Mouse (Mus musculus): ENCODE results near the gene Becn1. TPM values are rescaled to one million over a fixed set of nuclear protein-coding genes. Genes with fewer than 3 reads are reported as not detected.

Gene Becn1
- polyA plus RNA-seq, 1 experiment = 64.0 TPM

DNA sequence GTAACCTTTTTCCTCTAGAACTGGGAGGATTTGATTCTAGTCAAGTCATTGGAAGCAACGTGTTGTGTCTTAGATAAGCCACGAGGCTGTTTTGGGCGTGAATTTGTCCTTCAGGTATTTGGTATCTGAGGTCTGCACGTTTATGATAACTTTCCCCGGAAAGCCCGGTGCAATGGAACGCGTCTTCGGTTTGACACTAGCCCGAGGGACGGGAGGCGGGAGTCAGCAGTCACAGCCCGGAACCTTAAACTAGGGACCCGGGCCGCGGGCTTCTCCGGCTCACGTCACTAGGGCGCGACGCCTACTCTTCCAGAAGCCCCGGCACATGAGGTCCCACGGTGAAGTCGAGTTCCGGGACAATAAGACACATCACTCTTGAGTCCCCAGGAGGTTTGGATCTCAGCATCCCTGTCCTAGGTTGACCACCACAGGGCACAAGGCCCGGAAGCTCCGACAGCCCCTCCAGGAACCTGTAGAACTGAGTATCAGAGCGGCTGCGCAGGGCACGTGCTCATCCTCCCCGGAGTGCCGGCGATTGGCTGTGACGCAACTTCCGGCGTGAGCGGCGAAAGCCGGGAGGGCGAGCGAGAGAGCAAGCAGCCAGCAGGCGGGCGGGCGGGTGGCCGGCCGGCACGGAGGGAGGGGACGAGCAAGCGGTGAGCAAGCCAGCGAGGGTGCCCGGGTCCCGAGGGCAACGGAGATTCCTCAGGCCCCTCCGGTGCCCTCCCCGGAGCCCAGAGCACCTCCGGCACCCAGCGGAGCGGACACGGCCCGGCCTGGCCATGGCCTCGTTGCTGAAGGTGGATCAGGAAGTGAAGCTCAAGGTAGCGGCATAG, 13.8 kb upstream of the Becn1 start, which contains the start of gene Psme3:
Gene Psme3, plus strand, starts transcription at position 549 of the 836 bp plus-strand sequence.
- TF ChIP-seq CTCF (IDR thresholded peaks at IDR 0.05; ENCODE audit: extremely low read depth, insufficient read depth, insufficient read length, insufficient replicate concordance) (no peak), POLR2A (IDR thresholded peaks at IDR 0.05; ENCODE audit: low read depth, low read length) (peak; percentile 79)
- peak; percentile 84 to 88 for DNase-seq (ENCODE audit: low read depth in 1 of 2, low spot score in 2 of 2)
- WGBS = under 1% methylated on average over 62 of the region's 62 CpGs

DNA sequence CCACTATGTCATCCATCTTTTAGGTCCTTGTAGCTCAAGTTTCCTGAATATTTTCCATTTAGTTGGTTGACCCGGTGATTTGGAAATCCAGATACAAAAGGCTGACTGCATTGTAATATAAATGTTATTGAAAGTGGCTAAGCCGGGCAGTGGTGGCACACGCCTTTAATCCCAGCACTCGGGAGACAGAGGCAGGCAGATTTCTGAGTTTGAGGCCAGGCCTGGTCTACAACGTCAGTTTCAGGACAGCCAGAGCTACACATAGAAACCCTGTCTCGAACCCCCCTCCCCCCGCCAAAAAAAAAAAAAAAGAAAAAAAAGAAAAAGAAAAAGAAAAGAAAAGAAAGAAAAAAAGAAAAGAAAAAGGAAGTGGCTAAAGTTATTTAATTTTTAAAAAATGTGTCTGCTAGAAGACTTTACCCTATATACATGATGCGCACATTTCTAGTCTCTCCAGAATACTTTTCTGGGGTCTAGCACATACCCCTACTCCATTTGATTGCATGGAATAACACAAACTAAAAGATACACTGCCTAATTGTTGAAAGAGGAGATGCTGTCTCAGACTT, 13.1 kb upstream of the Becn1 start:
- TF ChIP-seq CTCF (IDR thresholded peaks at IDR 0.05; ENCODE audit: extremely low read depth, insufficient read depth, insufficient read length, insufficient replicate concordance) (no peak), POLR2A (IDR thresholded peaks at IDR 0.05; ENCODE audit: low read depth, low read length) (no peak)
- 87% methylated on average over 8 of the region's 8 CpGs for WGBS
- DNase-seq (ENCODE audit: low read depth in 1 of 2, low spot score in 2 of 2) = no peak

More for the DNA sequence above, 13.8 kb upstream of the Becn1 start, which contains the start of gene Psme3:
- H3K36me3 ChIP-seq (ENCODE audit: control insufficient read depth, insufficient read depth, low read length) = peaks cover 15% of the 10 kb centered on the region
- peak within 1 kb of the TSS; percentile 90 for H3K27ac ChIP-seq (ENCODE audit: insufficient read depth, low read length)
- no peaks in the 10 kb centered on the region for H3K27me3 ChIP-seq (ENCODE audit: control insufficient read depth, insufficient read depth, low read length)
- H3K4me3 ChIP-seq (ENCODE audit: extremely low read depth, insufficient read depth, insufficient read length) = peak within 1 kb of the TSS; percentile 97
- H3K4me1 ChIP-seq (ENCODE audit: control insufficient read depth, insufficient read depth, insufficient read length) = no peaks in the 10 kb centered on the region; the same call in 1 of the 2 replicates

DNA sequence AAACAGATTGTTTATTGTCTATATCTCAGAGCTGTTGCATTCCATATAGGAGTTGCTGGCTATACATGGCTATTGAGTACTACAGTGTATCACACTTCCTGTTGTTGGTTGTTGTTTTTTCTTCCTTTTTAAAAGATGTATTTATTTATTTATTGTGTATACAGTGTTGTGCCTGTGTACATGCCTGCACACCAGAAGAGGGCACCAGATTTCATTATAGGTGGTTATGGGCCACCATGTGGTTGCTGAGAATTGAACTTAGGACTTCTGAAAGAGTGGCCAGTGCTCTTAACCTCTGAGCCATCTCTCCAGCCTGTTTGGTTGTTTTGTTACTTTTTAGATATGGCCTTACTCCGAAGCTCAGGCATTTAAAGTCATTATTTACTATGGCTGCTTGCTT, 12.5 kb upstream of the Becn1 start:
- H3K27me3 ChIP-seq (ENCODE audit: control insufficient read depth, insufficient read depth, low read length) = no peaks in the 10 kb centered on the region
- no peak overlapping the region for H3K4me3 ChIP-seq (ENCODE audit: extremely low read depth, insufficient read depth, insufficient read length)
- H3K36me3 ChIP-seq (ENCODE audit: control insufficient read depth, insufficient read depth, low read length) = peaks cover 5% of the 10 kb centered on the region
- no peak for DNase-seq (ENCODE audit: low read depth in 1 of 2, low spot score in 2 of 2)
- no peak overlapping the region for H3K27ac ChIP-seq (ENCODE audit: insufficient read depth, low read length)
- WGBS = 98% methylated on average over 1 of the region's 1 CpGs
- H3K4me1 ChIP-seq (ENCODE audit: control insufficient read depth, insufficient read depth, insufficient read length) = no peaks in the 10 kb centered on the region; the same call in 1 of the 2 replicates
- TF ChIP-seq CTCF (IDR thresholded peaks at IDR 0.05; ENCODE audit: extremely low read depth, insufficient read depth, insufficient read length, insufficient replicate concordance) = no peak
- TF ChIP-seq POLR2A (IDR thresholded peaks at IDR 0.05; ENCODE audit: low read depth, low read length) = no peak

More for the DNA sequence above, 13.1 kb upstream of the Becn1 start:
- H3K4me3 ChIP-seq (ENCODE audit: extremely low read depth, insufficient read depth, insufficient read length) = peak overlapping the region; percentile 97
- H3K4me1 ChIP-seq (ENCODE audit: control insufficient read depth, insufficient read depth, insufficient read length) = no peaks in the 10 kb centered on the region; the same call in 1 of the 2 replicates
- peak overlapping the region; percentile 90; the same call in 1 of the 2 replicates for H3K27ac ChIP-seq (ENCODE audit: insufficient read depth, low read length)
- peaks cover 11% of the 10 kb centered on the region for H3K36me3 ChIP-seq (ENCODE audit: control insufficient read depth, insufficient read depth, low read length)
- H3K27me3 ChIP-seq (ENCODE audit: control insufficient read depth, insufficient read depth, low read length) = no peaks in the 10 kb centered on the region

DNA sequence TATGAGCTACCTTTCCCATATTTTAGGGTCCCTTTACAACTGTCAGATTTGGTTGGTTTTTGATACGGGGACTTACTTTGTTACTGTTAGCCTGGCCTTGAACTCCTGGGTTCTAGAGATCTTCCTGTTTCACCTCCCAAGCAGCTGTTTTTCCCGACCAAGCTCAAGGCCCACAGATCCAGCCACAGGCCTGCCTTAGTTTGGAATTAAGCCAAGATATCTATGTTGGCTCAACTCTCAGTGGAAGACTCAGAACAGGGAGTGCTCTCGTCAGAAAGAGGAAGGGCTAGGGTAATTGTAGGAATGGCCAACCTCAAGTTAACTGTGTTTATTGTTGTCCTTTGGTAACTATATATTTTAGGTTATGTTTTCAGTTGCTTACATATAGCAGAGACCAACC, 10.1 kb upstream of the Becn1 start:
- WGBS = 57% methylated on average over 3 of the region's 3 CpGs
- TF ChIP-seq CTCF (IDR thresholded peaks at IDR 0.05; ENCODE audit: extremely low read depth, insufficient read depth, insufficient read length, insufficient replicate concordance) (no peak), POLR2A (IDR thresholded peaks at IDR 0.05; ENCODE audit: low read depth, low read length) (no peak)
- Histone ChIP-seq H3K4me3 (ENCODE audit: extremely low read depth, insufficient read depth, insufficient read length) (no peak overlapping the region), H3K36me3 (ENCODE audit: control insufficient read depth, insufficient read depth, low read length) (no peaks in the 10 kb centered on the region), H3K27ac (ENCODE audit: insufficient read depth, low read length) (no peak overlapping the region), H3K4me1 (ENCODE audit: control insufficient read depth, insufficient read depth, insufficient read length) (no peaks in the 10 kb centered on the region; the same call in 1 of the 2 replicates), H3K27me3 (ENCODE audit: control insufficient read depth, insufficient read depth, low read length) (no peaks in the 10 kb centered on the region)
- no peak for DNase-seq (ENCODE audit: low read depth in 1 of 2, low spot score in 2 of 2)

DNA sequence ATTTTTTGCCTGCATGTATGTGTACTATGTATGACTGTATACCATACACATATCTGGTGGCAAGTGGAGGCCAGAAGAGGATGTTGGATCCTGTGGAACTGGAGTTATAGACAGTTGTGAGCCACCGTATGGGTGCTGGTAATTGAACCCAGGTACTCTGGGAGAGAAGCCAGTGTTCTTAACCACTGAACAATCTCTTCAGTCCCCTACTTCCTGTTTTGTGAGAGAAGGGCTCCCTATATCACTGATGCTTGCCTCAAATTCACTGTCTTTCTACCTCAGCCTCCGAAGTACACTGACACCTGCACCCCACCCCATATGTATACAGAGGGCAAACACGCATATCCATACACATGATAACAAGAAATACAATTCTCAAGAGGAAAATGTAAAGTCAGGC, 9.0 kb upstream of the Becn1 start:
- no peak overlapping the region for H3K4me3 ChIP-seq (ENCODE audit: extremely low read depth, insufficient read depth, insufficient read length)
- H3K27me3 ChIP-seq (ENCODE audit: control insufficient read depth, insufficient read depth, low read length) = no peaks in the 10 kb centered on the region
- H3K4me1 ChIP-seq (ENCODE audit: control insufficient read depth, insufficient read depth, insufficient read length) = no peaks in the 10 kb centered on the region
- H3K36me3 ChIP-seq (ENCODE audit: control insufficient read depth, insufficient read depth, low read length) = no peaks in the 10 kb centered on the region
- no peak overlapping the region for H3K27ac ChIP-seq (ENCODE audit: insufficient read depth, low read length)
- TF ChIP-seq CTCF (IDR thresholded peaks at IDR 0.05; ENCODE audit: extremely low read depth, insufficient read depth, insufficient read length, insufficient replicate concordance) = no peak
- TF ChIP-seq POLR2A (IDR thresholded peaks at IDR 0.05; ENCODE audit: low read depth, low read length) = no peak
- DNase-seq (ENCODE audit: low read depth in 1 of 2, low spot score in 2 of 2) = no peak
- 66% methylated on average over 3 of the region's 3 CpGs for WGBS

DNA sequence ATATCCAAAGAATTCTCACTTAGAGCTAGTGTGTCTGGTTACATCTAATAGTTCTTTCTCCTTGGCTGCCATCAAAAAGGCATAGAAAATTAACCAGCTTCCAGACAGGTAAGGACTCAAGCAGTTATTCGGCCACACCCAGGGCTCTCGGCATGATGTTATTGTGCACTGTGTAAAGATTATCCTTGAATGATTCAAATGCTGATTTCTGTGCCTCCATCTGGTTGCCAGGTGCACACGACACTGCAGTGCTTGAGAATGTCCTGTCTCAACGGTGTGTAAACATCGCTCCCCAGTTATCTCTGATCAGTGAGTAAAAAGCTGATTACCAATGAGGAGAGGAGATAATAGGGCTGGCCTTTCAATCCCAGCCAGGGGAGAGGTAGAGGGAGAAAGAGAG, 5.7 kb upstream of the Becn1 start:
- Histone ChIP-seq H3K4me1 (ENCODE audit: control insufficient read depth, insufficient read depth, insufficient read length) (no peaks in the 10 kb centered on the region), H3K27ac (ENCODE audit: insufficient read depth, low read length) (no peak overlapping the region), H3K36me3 (ENCODE audit: control insufficient read depth, insufficient read depth, low read length) (no peaks in the 10 kb centered on the region), H3K27me3 (ENCODE audit: control insufficient read depth, insufficient read depth, low read length) (no peaks in the 10 kb centered on the region), H3K4me3 (ENCODE audit: extremely low read depth, insufficient read depth, insufficient read length) (no peak overlapping the region)
- no peak for TF ChIP-seq POLR2A (IDR thresholded peaks at IDR 0.05; ENCODE audit: low read depth, low read length)
- no peak for DNase-seq (ENCODE audit: low read depth in 1 of 2, low spot score in 2 of 2)
- WGBS = 59% methylated on average over 5 of the region's 5 CpGs
